ENCODE assay signal across 20 mouse cellular contexts in the genomic region with DNA sequence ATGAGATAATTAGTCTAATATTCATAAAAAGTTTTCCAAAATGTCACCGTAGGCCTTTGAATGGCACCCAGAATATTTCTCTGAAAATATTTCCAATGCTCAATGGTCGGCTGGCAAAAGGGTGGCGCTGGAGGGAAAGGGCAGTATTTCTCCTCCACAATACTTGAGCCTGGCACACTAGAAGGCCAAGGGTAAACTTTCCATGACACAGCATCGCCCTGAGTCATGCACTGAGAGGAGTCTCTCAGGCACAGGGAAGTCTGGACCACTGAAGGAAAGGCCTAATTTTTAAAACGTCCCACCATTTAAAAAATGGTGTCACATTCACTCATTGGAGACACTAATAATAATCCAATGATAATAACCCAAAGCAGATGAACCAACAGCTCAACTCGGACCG.
"Had no signal": no experiment of that assay in that cellular context is flagged by ENCODE, and none has a peak within 500 bp of the region (broad histone marks: within the 10 kb centered on the region; RNA-seq: fewer than 3 reads in every experiment).

No protein-coding gene starts in this region.

- H3K4me3 ChIP-seq: kidney, embryonic 15.5 days; left cerebral cortex, adult 2 months; megakaryocyte, embryonic 14.5 days; midbrain, embryonic 10.5 days; midbrain, embryonic 13.5 days; myocyte; neural tube, embryonic 13.5 days had no signal

- H3K36me3 ChIP-seq: kidney, embryonic 15.5 days had no signal

- H3K4me2 ChIP-seq: kidney, embryonic 15.5 days; lung, embryonic 14.5 days; midbrain, embryonic 13.5 days; neural tube, embryonic 13.5 days had no signal

- H3K27ac ChIP-seq: kidney, embryonic 15.5 days; left cerebral cortex, adult 2 months; liver, embryonic 14.5 days; midbrain, embryonic 10.5 days; midbrain, embryonic 13.5 days; neural tube, embryonic 13.5 days had no signal

- H3K27me3 ChIP-seq: kidney, embryonic 15.5 days; megakaryocyte, embryonic 14.5 days; neural tube, embryonic 13.5 days had no signal

- H3K9me3 ChIP-seq: kidney, embryonic 15.5 days; midbrain, embryonic 13.5 days; neural tube, embryonic 13.5 days had no signal

- ATAC-seq: liver, postnatal 0 days; lung, postnatal 0 days; midbrain, embryonic 13.5 days; midbrain, embryonic 16.5 days had no signal

- DNase-seq: kidney, postnatal 10 days; kidney, postnatal 36 days; layer of hippocampus, postnatal 36 days; liver, postnatal 0 days; lung, embryonic 14.5 days; lung, postnatal 36 days; retina, postnatal 1 day; right cerebral cortex, postnatal 25 days; thymus, adult 18-20 months; thymus, postnatal 36 days had no signal

- H3K9ac ChIP-seq: kidney, embryonic 15.5 days; liver, embryonic 14.5 days; liver, postnatal 0 days; lung, embryonic 14.5 days; midbrain, embryonic 13.5 days; neural tube, embryonic 13.5 days had no signal
